Mouse (Mus musculus) cerebellum, adult 11-12 months (tissue): ENCODE measurements at regions not wholly inside any gene's neighbourhood (a gene's known extent, or its start where the extent isn't known, plus 50 kb on each side); places are given as distances from the start of the nearest gene placed in this dataset.

ENCODE experiments used
- DNase-seq: peaks from one replicate; pipeline ENCODE4 v3.0.0; 2022

DNA sequence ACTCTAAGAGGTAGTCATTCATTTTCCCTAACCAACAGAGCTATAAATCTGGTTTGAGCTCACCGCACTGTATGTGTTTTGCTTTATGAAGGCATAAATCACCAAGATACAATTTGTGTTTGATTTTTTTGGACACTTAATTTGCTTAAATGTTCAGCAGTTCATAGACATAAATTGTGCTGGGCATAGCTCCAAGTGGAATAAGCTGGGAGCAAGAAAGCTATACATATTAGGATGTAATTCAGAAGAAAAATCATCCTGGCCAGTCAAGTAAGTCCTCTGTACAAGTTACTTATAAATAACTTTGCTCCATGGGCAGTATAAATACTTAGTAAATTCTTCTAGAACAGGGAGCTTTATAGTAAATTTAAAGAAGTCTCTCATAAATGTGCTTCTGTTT, 267.0 kb upstream of the Atp5g3 start:
- no peak for DNase-seq

DNA sequence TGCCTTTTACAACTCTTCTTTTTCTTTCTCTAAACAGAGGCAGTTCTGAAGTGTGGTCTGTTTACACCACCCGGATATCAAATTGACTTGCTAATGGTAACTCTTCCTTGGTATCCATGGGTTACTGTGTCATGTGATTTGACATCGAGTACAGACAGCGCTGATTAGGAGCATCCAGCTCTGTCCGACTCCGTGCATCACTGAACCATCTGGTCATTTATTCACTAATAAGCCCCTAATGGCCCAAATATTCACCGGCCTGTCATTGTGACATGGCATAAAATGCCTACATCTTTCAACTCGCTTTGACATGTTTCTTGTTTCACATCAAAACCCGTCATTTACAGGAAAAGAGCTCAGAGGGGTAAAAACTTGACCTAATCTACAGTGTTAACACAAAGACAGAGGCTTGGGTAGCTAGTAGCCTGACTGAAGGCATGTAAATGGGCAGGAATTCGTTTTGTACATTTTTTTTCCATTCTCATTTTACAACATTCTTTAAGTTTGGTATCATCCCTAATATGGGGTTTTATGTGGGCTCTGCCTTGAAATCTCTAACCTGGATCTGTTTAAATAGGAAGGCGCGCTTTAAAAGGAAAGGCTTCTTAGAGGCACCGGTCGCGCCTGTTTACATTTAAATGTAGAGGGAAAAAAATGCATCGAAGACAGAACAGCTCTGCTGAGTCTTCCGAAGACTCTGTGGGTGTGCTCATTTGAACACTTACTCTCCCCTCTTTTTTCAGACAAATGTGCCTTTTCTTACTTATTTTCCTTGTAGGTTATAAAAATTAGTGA, 257.8 kb upstream of the Atp5g3 start:
- DNase-seq, result no peak

- DNase-seq, result no peak
Measured at GRCm38 (mm10) chr2:74168307-74168706, 257.2 kb upstream of the Atp5g3 start.

DNA sequence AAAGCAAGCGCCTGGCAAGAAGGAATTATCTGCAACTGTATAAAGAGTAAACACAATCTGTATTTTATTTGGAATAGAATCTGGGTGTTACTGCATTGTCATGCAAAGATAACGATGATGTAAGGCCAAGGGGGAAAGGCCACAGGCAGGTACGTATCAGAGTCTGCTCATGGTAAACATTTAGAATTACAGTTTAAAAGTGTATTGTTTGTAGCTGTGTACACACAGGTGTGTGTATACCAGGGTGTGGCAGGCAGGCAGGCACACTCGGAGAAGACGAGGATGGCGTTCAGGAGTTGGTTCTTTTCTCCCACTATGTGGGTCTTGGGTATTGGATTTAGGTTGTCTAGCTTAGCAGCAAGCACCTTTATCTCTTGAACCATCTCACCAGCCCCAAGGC, 242.9 kb upstream of the Atp5g3 start:
- no peak for DNase-seq

- no peak for DNase-seq
Measured at GRCm38 (mm10) chr2:74153247-74153850, 242.2 kb upstream of the Atp5g3 start.

- DNase-seq, result no peak
Measured at GRCm38 (mm10) chr2:74152534-74153246, 241.6 kb upstream of the Atp5g3 start.

GRCm38 (mm10) chr2:74147193-74147592, 236.1 kb upstream of the Atp5g3 start:
- DNase-seq, result no peak

DNA sequence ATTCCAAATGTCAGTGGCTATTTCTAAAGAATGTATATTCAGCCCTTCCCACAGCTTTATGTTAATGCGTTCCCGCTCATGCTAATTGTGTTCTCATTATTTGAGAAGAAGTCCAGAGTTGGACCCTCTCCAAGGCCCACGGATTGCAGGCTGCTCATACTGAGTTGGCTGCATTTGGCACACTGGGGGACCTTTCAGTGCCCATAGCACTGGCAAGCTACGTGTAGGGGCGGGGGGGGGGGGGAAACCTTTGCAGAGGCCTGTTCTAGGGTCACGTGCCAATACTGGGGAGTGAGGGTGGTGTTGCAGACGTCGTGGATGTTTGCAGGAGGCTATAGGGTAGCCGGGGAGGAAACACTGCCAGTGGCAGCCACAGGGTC, 225.5 kb upstream of the Atp5g3 start:
- no peak for DNase-seq

DNA sequence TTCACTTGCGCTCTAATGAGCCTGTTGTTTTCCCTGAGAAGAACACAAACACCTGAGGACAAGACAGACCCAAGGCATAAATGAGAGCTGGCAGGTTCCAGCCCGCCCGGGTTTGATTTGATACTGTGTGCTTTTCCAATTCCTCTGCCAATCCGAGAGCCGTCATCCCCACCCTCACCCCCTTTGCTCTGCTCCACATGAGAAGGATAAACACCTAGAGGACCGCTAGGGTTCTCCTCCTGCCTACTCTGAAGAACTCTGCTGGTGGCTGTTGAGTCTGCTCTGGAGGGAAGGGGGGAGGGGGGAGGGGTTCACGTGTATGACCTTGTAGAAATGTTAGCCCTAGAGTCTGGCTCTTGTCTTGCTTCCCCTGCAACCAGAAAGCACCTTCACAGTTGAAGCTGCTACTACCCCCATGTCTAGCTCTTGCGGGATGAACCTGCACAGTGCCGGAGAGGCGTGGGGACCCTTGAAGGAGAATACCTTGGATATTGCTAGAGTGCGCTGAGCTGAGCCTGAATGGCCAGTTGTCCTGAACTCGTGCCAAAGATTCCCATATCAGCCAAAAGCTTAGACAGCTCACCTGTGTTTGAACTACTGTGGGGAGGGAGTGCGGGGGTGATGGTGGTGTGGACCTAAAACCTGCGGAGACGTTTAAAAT, 225.0 kb upstream of the Atp5g3 start:
- no peak for DNase-seq

- DNase-seq, result no peak
Measured at GRCm38 (mm10) chr2:74130141-74130588, 219.0 kb upstream of the Atp5g3 start.

DNA sequence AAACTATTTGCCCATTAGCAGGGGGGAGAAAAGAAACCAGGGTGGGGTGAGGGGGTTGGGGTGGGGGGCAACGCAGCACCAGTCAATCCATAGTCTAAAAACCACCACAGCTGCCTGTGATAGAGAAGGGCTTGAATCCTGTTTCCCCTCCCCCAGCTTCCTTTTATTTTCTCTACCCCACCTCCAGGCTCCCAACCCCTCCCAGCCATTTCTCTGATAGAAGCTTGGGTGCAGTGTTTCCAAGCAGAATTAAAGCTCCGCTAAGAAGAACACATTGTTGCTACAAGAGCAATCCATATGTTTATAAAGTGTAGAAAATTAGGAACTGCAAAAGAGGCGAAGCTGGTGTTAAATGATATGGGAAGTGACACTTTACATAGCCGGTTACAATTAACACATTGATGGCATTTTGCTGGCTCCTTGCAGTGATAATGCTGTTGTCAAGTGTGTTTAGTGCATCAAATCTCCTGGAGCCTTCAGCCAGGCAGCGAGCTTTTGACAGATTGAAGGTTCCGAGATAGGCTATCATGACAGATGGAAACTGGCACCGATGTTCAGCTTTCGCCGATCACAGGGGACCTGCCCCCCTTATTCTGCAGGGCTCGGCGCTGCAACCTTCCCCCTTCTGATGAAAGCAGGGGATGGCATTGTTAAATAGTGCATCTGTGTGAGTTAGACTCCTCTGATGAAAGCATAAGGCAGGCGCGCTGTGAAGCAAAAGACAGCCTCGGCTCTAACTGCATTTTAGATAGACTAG, 217.8 kb upstream of the Atp5g3 start:
- no peak for DNase-seq

GRCm38 (mm10) chr2:74127136-74127535, 216.0 kb upstream of the Atp5g3 start:
- no peak for DNase-seq

GRCm38 (mm10) chr2:74124252-74124651, 213.1 kb upstream of the Atp5g3 start:
- DNase-seq, result no peak

- DNase-seq, result no peak
Measured at GRCm38 (mm10) chr2:74123360-74124074, 212.4 kb upstream of the Atp5g3 start.

DNA sequence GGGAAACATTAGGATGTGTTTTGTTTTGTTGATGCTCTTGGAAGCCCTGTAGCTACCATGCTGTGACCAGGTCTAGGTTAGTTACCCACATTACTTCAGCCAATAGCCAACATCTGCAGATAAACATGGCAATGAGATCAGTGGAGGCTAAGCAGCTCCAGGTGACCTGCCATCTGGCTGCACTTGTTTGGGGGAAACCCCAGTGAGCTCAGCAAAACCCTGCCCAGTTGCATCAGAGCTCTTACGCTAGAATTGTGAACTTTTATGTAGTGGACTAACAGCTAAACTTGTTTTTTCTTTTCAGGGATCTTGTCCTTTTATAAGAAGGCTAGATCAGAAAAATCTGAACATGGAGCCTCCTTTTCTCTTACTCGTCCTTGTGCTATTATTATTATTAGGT, 211.8 kb upstream of the Atp5g3 start:
- DNase-seq, result no peak

GRCm38 (mm10) chr2:74120051-74120450, 208.9 kb upstream of the Atp5g3 start:
- DNase-seq, result no peak

DNA sequence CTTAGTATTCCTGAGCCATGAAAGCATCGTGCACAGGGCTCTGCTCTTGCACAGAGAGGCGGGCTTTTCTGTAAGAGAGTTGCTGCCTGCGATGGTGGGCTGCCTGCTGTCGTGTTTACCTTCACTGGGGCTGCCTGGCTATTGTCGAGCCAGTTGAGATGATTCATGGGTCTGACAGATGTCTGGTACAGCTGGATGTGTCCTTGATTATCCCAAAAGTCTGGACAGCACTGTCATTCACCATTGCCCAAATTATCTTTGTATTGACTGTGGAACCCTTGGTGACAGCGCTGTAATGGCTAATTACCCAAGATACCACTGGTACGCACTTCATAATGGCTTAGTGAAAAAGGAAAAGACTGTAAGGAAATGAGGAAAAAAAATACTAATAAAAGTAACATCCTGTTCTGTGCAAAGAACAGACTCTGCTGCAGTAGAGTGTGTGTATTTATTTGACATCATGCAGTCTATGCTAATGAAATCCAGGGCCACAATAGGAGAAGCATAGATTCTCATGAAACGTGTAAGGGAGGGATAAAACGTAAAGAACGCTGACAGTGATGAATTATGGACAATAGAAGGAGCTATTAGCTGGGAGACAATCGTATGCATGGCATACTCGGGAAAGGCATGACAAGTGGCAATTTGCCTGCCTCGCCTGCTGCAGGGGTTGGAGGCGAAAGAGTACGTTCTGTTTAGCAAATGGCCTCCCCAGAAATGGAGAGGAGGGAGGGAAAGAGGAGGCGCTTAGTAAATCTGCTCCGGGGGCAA, 208.2 kb upstream of the Atp5g3 start:
- no peak for DNase-seq

DNA sequence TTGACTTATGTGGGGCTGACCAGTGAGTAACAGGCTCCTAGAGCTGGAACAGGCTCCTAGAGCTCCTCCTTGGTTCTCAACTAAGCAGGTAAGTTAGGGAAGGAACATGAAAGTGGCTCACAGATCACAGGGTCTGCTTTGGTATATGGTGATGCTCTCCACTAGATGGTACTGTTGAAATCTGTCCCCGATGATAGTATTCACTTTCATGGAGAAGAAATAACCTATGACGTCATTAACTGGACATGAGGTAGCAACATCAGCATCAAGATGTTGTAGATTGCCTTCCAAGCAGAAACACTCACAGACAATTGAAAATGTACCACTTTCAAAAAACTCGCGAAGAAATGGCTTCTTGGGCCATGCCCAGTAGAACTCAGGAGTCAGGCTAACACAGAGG, 195.3 kb upstream of the Atp5g3 start:
- DNase-seq, result no peak

- peak; percentile 74 for DNase-seq
Measured at GRCm38 (mm10) chr2:74099671-74100372, 188.7 kb upstream of the Atp5g3 start.

- no peak for DNase-seq
Measured at GRCm38 (mm10) chr2:74096809-74097208, 185.7 kb upstream of the Atp5g3 start.

DNA sequence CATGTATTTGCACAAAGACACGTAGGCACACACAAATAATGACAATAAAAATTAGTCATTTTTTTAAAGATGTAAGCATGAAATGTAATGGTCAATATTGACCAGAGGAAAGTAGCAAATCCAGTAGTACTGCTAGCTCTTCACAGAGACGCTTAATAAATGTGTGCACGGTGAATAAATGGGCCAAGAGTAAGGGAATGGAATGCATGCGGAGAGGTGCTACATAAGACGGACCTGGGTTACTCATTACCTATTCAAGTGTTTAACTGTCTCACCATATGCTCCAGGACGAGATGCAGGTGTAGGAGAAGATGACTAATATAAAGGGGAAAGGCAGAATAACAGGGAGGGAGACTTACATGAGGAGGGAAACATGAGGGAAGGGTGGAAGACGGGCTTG, 182.4 kb upstream of the Atp5g3 start:
- DNase-seq, result no peak
